Mouse (Mus musculus) spleen, adult 2 months (tissue): ENCODE data around the gene Akap9.

Experiments
- CTCF ChIP-seq: fragments of 200-500 bp; IDR thresholded peaks from 2 replicates; pipeline ENCODE4 v1.5.1; 2011; ENCODE audit warnings: mild to moderate bottlenecking, inconsistent platforms; ENCODE audit not compliant: insufficient read depth, insufficient read length, insufficient replicate concordance; ENCODE audit errors: extremely low read depth
- POLR2A ChIP-seq: fragments of 200-500 bp; IDR thresholded peaks from 2 replicates; pipeline ENCODE4 v1.6.1; 2011; ENCODE audit warnings: low read depth, low read length, inconsistent platforms

GRCm38 (mm10) chr5:4088190-4088589, 160.3 kb downstream of the Akap9 start:
- TF ChIP-seq CTCF (no peak), POLR2A (no peak)
